Mouse (Mus musculus) adrenal gland, postnatal 4 days (tissue): ENCODE results near the gene Spsb1. TPM values are rescaled to one million over a fixed set of nuclear protein-coding genes. Genes with fewer than 3 reads are reported as not detected.
A peak's percentile ranks its signal among the peaks of the same experiment; 100 is the strongest.

ENCODE experiments used
- DNase-seq, 2 experiments: peaks; one replicate each; pipeline ENCODE4 v3.0.0; 2021 to 2022; ENCODE audit warnings: low spot score in 2 of 2, mixed read lengths in 2 of 2
- total RNA-seq, 2 experiments: library from RNA; stranded (reverse); gene quantifications; 2 replicates each; pipeline ENCODE4 v1.2.3; 2021

Spsb1 gene
- total RNA-seq, 2 experiments from 2014 or later: 36.9 to 42.0 TPM

DNA sequence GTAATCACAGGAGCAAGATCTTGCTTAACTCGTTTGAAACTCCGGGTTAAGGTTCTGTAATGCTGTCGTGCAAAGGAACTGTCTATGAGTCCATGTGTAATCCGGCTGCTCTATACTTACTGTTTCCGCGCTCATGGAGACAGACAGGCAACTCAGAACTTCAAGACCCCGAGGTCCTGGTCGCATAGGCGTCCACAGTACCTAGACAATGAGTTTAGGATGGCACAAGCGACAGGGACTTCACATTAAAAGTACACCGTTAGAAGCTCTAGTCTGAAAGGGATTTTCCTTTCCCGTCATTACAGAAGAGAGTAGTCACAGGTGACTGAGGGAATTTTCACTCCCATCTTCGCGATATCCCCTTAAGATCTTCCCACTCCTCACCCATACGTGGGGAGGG, 788 bp upstream of the Spsb1 start:
- DNase-seq: no peak

DNA sequence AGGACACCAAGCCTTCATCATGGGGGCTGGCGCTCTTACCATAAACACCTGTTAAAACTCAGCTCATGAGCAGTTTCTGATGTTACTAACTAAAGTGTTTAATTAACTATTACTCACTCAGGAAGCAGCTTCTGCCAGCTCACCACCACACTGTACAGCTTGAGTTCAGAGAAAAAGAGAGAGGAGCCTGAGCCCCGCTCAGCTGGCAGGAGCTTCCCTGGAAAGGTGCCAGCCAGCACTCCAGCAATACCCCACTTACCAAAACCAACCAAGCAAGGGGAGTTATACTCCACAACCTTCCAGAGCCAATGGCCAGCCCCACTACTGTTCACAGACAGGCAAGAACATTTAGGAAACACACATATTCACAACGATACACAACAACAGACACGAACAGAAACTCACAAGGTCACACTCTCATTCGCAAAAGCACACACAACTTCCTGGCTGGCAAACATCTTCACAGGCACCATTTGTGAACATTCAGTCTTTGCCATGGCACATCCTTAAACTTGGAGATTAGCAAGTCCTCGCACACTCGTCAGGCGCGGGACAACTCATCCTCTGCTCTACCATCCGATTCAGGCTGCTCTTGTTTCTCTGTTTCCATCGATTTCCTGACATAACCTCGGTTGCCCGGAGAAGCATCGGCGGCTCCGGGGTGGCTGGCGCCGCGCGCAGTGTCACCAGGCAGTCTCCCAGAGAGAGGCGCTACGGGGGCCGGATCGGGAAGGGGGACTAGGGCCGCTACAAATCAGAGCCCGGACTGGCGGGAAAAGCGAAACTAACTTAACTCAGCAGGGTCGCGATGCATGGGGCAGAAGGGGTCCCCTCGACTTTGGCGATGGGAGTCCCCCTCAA, 992 bp downstream of the Spsb1 start:
- peak in 1 of 2 experiments; percentile 51 for DNase-seq

DNA sequence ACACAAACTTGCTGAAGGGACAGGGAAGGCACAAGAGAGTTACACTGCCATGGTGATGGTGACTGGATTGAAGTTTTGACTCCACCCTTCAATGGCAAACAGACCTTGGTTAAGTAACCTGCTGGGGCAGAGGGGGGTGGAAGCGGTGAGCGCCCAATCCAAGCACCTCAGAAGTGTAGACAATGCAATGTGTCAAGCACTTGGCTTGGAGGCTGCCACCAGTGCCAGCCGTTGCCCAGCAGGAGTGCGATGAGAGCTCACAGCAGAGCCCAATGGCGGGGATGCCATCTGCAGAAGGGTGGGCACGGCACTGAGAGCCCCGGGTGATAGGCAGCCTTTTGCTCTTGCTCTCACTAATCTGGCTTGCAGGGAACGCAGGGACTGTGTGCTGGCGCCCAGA, 2.6 kb downstream of the Spsb1 start:
- DNase-seq: no peak

DNA sequence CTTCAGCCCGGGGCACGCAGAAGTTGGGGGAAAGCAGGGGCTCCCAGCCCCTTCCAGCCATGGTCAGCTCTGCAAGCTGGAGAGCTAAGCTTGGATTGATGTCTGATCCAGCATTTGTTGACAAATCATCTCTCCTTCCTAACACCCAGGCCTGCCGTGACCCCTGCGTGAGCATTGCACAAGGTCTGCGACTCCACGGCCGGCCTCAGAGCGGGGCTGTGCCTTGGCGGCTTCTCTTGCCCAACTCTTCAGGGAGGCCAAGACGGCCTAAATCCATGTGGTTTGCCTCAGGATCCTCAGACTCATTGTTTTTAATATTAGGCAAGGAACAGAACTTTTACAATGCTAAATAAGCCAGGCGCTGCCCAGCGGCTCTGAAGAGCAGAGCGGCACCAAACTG, 3.6 kb downstream of the Spsb1 start:
- peak in 1 of 2 experiments; percentile 38 for DNase-seq

DNA sequence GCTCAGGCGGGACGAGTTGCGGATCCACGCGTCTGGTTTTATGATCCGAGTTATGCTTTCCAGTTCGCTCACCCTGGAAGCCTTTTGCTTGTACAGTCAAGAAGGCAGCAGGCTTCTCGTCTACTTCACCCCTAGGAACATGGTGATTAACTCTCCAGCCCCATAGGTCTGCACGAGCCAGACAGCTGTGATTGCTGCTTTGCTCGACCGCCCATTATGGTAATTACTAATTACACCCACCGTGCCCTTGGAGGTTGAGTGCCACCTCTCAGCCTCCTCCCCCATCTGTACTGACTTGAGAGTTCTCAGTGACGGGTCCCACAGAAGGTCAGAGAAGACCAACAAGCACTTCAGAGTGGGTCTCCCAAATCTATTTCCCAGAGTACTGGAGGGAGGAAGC, 5.2 kb downstream of the Spsb1 start:
- DNase-seq: no peak

DNA sequence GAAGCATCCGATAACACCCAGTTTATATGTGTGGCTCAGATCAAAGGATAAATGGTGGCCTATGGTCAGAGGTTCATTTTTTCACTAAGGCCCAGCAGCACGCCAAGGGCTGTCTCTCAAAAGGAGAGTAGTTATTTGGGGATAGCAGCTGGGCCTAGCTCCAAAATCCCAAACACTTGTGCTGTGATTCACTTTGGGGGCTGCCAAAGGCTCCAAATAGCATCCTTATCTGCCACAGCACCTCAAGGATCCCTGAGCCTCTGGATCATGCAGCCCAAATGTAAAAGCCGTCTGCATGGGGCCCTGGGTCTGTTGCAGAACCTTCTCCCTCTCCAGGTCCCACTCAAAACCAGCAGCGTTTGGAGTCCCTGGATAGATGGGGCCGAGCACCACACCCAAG, 6.7 kb downstream of the Spsb1 start:
- DNase-seq: no peak

DNA sequence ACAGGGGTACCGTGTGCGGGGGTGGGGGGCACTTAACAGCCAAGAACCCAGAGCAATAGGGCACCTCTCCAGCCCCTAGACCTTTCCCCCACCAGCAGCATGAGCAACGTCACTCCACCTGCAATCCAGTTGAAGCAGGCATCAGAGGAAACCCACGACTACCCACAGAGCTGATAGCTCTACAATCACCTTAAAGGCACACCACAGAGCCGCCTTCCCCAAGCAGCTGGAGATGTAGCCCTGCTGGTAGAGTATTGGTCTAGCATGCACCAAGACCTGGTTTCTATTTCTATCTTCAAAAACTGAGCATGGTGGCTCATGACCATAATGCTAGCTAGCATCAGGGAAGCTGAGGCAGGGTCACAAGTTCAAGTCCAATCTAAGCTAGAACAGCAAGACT, 7.4 kb downstream of the Spsb1 start:
- DNase-seq: no peak

DNA sequence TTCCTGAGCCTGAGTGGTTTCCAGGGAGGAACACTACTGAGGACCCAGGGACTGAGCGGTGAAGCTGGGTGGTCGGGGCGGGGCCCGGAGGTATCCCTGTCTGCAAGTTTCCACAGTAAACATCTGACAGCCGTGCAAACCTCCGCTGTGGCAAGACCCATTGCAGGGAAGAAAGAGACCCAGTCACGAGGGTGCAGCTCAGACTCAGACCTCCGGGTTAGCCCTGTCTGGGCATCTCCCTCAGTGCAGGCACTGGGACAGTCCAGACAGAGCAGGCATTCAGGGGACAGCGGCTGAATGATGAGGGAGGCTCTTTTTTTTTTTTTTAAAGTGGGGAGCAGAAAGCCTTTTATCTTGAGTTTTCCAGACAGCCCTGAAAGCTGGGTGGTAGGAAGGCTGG, 9.6 kb downstream of the Spsb1 start:
- no peak for DNase-seq

DNA sequence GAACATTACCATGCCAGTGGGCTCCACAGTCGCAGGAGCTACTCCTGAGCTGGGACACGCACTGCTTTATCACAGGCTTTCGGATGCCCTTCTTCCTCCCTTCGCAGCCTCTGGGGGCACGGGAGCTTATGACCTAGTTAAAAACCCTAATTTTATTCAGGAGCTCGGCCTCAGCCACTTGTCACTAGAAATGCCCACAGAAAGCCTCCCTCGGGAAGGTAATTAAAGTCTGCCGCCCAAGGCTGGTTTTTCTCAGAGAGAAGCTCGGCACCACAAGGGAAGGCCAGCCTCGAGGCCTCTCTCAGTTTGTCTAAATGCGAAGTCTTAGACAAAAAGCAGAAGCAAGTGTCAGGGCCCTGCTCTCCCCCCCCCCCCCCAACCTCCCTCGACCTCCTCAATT, 10.6 kb downstream of the Spsb1 start:
- no peak for DNase-seq

DNA sequence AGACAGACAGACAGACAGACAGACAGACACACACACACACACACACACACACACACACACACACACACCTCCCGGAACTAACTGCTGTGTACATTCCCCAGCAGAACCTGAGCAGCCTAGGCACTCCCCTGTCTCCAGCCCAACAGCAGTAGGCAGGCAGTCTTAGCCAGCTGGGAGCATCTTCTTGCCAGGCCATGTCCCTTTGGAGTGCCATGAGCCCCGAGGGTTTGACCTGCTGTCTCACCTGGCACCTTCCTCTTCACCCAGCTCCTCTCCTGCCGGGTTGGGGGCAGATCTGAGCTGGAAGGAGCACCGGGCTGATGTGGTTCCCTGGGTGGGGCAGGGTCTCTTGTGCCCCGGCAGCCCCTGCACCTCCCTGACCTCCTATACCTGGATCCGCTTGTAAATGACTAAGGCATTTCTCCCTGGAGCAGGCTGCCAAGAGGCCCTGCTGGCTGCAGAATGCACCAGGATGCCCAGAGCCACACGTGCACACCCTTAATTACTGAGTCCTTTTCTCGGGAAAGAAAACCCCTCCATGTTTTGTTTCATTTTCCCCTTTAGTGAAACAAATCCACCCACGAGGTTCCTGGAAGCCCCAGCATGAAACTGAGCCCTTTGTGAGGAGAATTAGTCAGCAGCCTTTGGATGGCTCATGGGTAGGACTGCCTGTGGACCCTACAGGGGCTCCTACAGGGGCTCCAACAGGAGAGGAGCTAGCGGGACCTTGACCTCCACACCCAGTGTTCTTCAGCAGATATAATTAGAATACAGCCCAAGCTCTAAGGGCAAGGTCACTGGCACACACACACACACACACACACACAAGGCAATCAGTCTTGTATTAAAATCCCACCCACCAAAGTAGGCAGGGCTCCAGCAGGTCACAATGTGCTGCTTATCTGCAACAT, 11.8 kb downstream of the Spsb1 start:
- no peak for DNase-seq

DNA sequence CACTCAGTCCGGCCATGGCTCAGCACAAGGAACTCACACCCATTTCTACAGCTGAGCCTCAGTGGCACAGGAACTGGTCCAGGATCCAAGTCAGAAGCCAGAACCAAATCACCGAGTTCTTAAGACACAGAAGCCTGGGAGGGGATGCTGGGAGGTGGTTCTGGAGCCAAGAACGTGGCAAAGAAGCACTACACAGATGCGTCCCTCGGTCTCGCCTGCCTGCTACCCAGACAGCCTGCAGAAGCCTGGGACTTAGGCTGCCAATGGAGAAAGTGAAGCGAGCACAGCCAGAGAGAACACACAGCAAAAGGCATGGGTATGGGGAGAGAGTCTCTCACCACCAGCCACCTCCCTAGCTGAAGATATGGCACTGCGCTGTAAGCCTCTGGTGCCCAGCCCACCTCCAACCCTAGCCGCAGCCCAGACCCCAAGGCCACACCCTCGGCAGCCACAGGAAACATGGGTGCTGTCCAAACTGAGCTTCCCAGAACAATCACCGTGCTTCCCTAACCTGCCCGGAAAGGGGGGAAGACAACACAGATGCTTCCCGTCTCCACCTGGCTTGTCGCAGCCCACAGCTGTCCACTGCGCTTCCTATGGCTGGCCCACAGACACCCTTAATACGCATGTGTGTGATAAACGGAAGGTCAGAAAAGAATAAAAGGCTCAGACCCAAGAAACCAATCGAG, 13.6 kb downstream of the Spsb1 start:
- no peak for DNase-seq

DNA sequence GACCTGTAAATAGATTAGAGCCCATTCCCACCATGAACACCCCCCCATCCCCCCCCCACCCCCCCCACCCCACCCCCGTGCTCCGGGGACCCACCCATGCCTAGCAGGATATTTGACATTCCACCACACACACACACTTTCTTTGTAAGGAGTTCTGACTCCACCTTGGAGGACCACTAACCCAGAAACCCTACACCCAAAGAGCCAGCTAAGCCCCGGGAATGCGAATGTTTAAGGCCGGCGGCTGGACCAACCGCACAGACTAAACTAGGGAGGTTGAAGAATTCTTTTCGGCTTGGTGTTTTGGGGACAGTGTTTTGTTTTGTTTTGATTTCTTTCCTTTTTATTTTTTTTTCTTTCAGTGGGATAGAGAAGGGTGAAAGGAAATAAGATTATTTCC, 16.1 kb downstream of the Spsb1 start:
- DNase-seq: no peak

DNA sequence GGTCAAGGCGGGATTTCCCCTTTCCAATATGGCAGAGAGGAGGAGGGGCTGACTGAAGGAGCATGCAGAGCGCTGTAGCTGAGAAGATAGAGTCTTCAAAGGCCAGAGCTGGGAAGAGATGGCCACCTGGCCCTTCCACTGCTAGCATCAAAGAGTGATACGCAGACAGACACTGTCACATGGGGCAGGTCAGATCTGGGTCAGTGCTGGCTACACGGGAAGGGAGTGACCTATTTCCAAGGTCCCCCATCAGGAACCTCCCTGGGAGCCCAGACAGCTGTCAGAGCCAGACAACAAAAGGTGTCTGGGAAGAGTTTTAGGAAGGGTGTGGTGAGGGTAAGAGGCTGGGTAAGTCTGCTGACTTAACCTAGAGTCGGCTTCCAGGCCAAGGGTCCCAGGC, 17.9 kb downstream of the Spsb1 start:
- DNase-seq: no peak

DNA sequence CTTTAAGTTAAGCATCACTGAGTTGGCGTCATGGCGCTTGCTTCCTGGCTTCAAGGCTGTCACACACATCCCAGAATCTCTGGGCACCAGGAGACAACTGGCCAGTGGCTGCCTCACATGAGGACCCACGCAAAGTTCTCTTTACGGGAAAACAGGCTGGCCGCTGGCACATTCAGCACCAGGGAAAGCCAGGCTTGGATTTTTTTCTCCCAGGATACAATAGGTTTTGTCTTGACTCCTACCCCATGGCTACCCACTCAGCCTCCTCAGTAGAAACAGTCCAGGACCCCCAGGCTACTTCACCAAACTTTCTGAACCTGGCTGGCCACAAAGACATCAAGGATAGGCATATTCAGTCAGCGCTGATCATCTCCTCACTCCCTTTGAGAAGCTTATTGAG, 19.4 kb downstream of the Spsb1 start:
- no peak for DNase-seq

DNA sequence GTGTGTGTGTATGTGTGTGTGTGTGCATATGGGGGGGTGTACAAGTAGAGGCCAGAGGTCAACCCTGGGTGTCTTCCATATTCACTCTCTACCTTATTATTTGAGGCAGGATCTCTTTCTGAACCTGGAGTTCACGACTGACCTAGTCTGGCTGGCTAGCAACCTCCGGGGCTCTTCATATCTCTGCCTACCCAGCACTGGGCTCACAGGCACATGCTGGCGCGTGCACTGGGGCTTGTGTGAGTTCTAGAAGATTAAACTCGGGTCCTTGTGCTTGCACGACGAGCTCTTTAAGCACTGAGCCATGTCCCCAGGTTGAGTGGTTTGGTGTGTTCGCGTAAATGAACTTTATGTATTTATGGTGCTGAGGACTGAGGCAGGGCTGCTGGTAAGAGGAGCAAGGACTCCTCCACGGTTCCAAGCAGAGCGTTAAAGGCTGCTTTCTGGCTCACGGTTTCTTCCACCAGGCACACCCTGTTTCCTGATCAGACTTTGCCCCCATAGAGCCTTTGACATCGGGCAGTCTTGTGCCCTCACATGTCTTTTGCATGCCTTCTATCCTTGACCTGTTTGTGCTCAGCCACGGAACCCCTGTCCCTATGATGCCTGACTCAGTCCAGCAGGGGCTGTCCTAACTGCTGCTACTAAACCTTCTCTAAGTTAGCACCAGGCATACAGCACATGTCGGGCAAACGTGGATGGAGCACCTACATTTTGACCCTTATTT, 21.2 kb downstream of the Spsb1 start:
- no peak for DNase-seq

DNA sequence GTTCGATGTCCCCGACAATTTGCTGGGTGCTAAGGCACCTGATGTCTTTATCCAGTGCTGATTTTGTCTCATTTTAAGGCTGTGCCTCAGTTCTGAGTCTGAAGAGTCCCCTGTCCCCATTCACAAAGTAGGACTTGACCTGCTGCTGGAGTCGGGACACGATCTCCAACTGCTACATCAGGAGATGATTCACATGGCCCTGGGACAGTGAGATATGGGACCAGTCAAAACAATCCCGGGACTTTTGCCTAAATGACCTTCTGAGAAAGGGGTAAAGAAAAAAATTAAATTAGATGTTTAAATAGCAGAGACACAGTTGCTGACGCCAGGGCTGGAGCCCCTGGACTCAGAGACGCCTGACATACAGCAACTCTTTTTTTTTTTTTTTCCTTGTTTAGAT, 21.8 kb downstream of the Spsb1 start:
- DNase-seq: no peak

DNA sequence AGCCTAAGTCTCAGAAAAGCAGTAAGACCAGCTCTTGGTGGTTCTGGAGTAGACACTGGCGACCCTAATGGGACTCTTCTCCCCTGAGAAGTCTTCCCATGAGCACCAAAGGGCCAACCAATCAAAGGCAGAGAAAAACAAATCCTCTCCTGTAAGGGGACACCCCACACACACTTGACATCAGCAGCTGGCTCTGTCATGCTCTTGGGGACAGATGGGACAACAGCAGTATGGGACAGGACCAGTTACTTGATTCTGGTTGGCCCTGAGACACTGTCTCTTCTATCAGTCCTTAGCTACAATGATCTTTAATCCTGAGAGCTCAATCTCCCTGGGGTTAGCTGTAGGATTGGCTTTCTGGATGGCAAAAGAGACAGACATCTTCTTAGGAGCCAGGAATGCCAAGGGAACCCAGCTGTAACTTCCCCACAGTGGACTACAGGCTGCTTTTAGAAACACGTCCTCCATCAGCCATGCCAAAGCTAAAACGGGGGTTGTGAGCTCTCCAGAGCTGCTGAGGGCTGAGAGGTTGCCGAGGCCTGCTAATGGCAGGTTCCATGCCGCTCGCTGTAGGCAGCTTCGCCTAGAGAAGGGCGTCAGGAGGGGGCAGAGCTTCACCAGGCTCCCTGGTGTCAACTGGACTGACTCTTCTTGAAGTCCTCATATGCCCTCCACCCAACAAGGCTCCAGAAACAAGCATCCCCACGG, 22.6 kb downstream of the Spsb1 start:
- no peak for DNase-seq

DNA sequence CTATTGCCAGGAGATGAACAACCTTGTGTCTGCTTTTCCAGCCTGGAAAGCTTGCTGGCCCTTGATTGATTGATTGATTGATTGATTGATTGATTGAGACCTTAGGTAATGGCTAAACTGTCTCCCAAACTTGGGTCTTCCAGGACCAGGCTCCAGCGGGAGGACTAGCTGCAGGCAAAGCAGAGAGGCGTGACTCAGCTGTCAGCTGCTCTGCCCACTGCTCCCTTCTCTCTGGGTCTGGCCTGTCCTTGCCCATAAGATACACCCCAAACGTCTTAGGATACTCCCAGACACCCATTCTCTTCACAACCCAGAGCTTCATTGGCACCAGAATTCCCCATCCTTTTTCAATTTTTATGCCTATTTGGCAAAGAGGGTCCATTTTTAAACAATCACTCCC, 24.1 kb downstream of the Spsb1 start:
- DNase-seq: no peak

DNA sequence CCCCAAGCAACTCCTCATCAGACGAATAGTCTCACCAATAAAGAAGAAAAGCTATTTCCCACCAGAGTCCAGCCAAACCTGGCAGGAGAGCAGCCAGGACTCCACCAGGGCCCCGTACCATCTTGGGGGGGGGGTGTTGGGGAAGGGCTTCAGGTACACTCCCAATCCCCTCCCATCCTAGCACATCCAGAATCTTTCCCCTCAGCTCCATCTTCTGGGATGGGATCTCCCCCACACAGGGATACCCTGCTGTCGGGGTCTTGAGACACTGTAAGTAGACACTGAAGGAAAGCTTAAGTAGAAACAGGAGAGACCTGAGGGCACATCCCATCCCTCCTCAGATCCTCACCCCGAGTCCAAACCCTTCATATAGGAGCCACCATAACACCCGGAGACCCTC, 31.8 kb downstream of the Spsb1 start:
- DNase-seq: no peak

DNA sequence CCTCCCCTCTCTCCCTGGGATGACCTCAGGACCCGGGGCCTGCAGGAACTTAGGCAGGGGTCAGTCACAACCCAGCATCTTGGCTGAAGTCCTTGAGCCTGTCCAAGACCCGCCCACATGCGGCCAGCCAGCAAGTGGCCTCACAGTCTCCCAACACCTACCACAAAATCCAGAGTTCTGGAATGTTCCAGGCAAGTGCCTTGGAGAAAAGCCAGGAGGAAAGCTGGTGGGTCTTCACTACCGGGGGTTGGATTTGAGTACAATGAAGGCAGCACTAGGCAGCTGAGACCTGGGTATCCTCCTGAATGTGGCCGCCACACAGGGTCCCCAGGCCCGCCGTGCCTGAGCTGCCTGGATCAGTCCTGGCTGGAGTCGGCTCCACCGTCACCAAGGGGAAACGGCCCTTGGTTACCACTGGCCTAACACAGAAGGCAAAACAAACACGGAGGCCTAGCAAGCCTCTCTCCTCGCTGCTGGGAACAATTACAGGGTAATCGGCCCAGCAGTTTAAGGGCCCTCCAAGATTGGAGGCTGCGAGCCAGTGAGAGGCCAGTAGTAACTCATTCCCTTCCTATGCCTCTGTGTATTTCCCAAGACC, 32.6 kb downstream of the Spsb1 start:
- peak in 1 of 2 experiments; percentile 15 for DNase-seq
